Mouse (Mus musculus) midbrain, embryonic 11.5 days (tissue): ENCODE results near the gene Sclt1. TPM values are rescaled to one million over a fixed set of nuclear protein-coding genes. Genes with fewer than 3 reads are reported as not detected.
A peak's percentile ranks its signal among the peaks of the same experiment; 100 is the strongest.

Experiments
- ATAC-seq: fragments of 200-750 bp; cut with Nextera tagmentation; 2 replicates; pipeline ENCODE4 v1.8.0; 2017; ENCODE audit warnings: moderate TSS enrichment, moderate library complexity; ENCODE audit not compliant: low FRiP score
- DNase-seq: peaks from one replicate; pipeline ENCODE4 v3.0.0; 2015; ENCODE audit warnings: low spot score; ENCODE audit errors: missing footprints
- H3K27ac ChIP-seq: fragments of 300-500 bp; sonication (generic); 2 replicates; pipeline ENCODE4 v1.5.1; 2014; ENCODE audit warnings: low read depth, low read length
- H3K27me3 ChIP-seq: fragments of 300-500 bp; sonication (generic); 2 replicates; pipeline ENCODE4 v1.6.1; 2014; ENCODE audit warnings: mild to moderate bottlenecking, low read length, moderate library complexity, mixed read lengths; ENCODE audit not compliant: control insufficient read depth, insufficient read depth
- H3K36me3 ChIP-seq: fragments of 300-500 bp; sonication (generic); 2 replicates; pipeline ENCODE4 v1.6.1; 2014; ENCODE audit warnings: mild to moderate bottlenecking, low read length, moderate library complexity, mixed read lengths; ENCODE audit not compliant: control insufficient read depth, insufficient read depth
- H3K4me1 ChIP-seq: fragments of 300-500 bp; sonication (generic); 2 replicates; pipeline ENCODE4 v1.6.1; 2014; ENCODE audit warnings: low read length; ENCODE audit not compliant: control insufficient read depth, insufficient read depth
- H3K4me2 ChIP-seq: fragments of 300-500 bp; sonication (generic); 2 replicates; pipeline ENCODE4 v1.6.1; 2014; ENCODE audit warnings: mild to moderate bottlenecking, moderate library complexity
- H3K4me3 ChIP-seq: fragments of 300-500 bp; sonication (generic); 2 replicates; pipeline ENCODE4 v1.5.1; 2014; ENCODE audit warnings: low read depth, low read length
- H3K9ac ChIP-seq: fragments of 300-500 bp; sonication (generic); 2 replicates; pipeline ENCODE4 v1.6.1; 2014; ENCODE audit warnings: low read length
- H3K9me3 ChIP-seq: fragments of 300-500 bp; sonication (generic); 2 replicates; pipeline ENCODE4 v1.6.1; 2016; ENCODE audit warnings: low read length; ENCODE audit not compliant: control insufficient read depth
- WGBS: fragments of 180-500 bp; shearing (Covaris S2); extraction: QIAGEN DNeasy Blood & Tissue Kit; methylation state at CpG from one replicate; pipeline ENCODE4 v1.1.7; 2014; 5-methylcytosine and 5-hydroxymethylcytosine counted together
- polyA plus RNA-seq: library from polyadenylated mRNA; unstranded; fragments of >200 nt; fragmentation: Nextera tagmentation; extraction: Ambion mirVana; gene quantifications from 2 replicates; pipeline ENCODE4 v1.2.1, GENCODE M21; 2014

The Sclt1 gene
- polyA plus RNA-seq, 1 experiment from 2014 or later, result 23.8 TPM

DNA sequence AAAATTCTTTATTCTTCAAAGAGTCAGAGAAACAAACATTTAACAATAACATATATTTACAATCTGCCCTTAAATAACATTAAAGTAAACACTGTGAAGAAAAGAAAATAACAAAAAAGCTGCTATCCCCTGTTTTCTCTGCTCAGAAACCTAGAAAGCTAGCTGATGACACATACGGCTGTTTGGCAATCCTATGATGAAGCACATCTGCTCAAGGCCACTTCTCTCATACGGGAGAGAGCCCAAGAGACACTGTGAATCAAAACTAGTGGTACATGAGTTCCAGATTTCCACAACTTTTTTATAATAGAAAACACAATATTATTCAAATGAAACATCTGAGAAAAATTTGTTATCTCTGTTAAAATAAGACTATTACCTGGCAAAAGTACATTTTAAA, 55.9 kb downstream of the Sclt1 start:
- WGBS, result 84% methylated on average over 2 of the region's 2 CpGs
- ATAC-seq, result no peak

GRCm38 (mm10) chr3:41682084-41682483, 60.2 kb downstream of the Sclt1 start:
- DNase-seq (no peak), ATAC-seq (no peak)
- H3K4me1 ChIP-seq, result no peaks in the 10 kb centered on the region
- H3K4me3 ChIP-seq, result no peak overlapping the region
- H3K27ac ChIP-seq, result no peak overlapping the region
- WGBS, result 91% methylated on average over 4 of the region's 4 CpGs
- no peak overlapping the region for H3K9ac ChIP-seq
- no peaks in the 10 kb centered on the region for H3K9me3 ChIP-seq
- H3K36me3 ChIP-seq, result no peaks in the 10 kb centered on the region
- no peak overlapping the region for H3K4me2 ChIP-seq
- no peaks in the 10 kb centered on the region for H3K27me3 ChIP-seq

More for the DNA sequence above, 55.9 kb downstream of the Sclt1 start:
- no peak overlapping the region for H3K27ac ChIP-seq
- H3K36me3 ChIP-seq, result no peaks in the 10 kb centered on the region
- H3K4me3 ChIP-seq, result no peak overlapping the region
- H3K9ac ChIP-seq, result no peak overlapping the region
- no peak for DNase-seq
- no peaks in the 10 kb centered on the region for H3K9me3 ChIP-seq
- H3K4me1 ChIP-seq, result no peaks in the 10 kb centered on the region
- no peak overlapping the region for H3K4me2 ChIP-seq
- no peaks in the 10 kb centered on the region for H3K27me3 ChIP-seq

GRCm38 (mm10) chr3:41676648-41677047, 65.7 kb downstream of the Sclt1 start:
- no peak overlapping the region for H3K4me2 ChIP-seq
- no peaks in the 10 kb centered on the region for H3K36me3 ChIP-seq
- no peak for ATAC-seq
- H3K4me3 ChIP-seq, result no peak overlapping the region
- WGBS, result 90% methylated on average over 2 of the region's 2 CpGs
- H3K27ac ChIP-seq, result no peak overlapping the region
- no peaks in the 10 kb centered on the region for H3K27me3 ChIP-seq
- H3K9ac ChIP-seq, result no peak overlapping the region
- H3K4me1 ChIP-seq, result no peaks in the 10 kb centered on the region
- no peaks in the 10 kb centered on the region for H3K9me3 ChIP-seq
- DNase-seq, result no peak

GRCm38 (mm10) chr3:41674778-41675177, 67.5 kb downstream of the Sclt1 start:
- Histone ChIP-seq H3K9ac (no peak overlapping the region), H3K4me2 (no peak overlapping the region), H3K27ac (no peak overlapping the region), H3K36me3 (no peaks in the 10 kb centered on the region), H3K4me1 (no peaks in the 10 kb centered on the region), H3K27me3 (no peaks in the 10 kb centered on the region), H3K9me3 (no peaks in the 10 kb centered on the region), H3K4me3 (no peak overlapping the region)
- no peak for DNase-seq
- ATAC-seq, result no peak

DNA sequence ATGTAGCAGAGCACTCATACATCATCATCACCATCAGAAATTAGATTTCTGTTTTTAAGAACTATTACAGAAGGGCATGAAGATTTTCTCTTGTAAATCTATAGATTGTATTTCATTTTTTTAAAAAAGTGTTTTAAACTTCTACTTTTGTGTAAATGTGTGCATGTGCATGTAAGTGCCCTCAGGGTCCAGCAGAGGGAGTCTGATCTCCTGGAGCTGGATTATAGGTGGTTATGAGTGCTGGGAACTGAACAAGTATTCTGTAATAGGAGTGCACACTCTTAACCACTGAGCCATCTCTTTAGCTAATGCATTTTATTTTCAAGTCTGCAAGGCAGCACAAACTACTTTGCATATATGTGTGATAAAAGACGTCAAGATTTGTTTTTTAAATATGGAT, 86.7 kb downstream of the Sclt1 start:
- no peaks in the 10 kb centered on the region for H3K36me3 ChIP-seq
- no peaks in the 10 kb centered on the region for H3K4me1 ChIP-seq
- WGBS, result 91% methylated on average over 1 of the region's 1 CpGs
- H3K4me2 ChIP-seq, result no peak overlapping the region
- DNase-seq (no peak), ATAC-seq (no peak)
- no peaks in the 10 kb centered on the region for H3K9me3 ChIP-seq
- no peak overlapping the region for H3K9ac ChIP-seq
- H3K27me3 ChIP-seq, result no peaks in the 10 kb centered on the region
- H3K27ac ChIP-seq, result no peak overlapping the region
- no peak overlapping the region for H3K4me3 ChIP-seq

DNA sequence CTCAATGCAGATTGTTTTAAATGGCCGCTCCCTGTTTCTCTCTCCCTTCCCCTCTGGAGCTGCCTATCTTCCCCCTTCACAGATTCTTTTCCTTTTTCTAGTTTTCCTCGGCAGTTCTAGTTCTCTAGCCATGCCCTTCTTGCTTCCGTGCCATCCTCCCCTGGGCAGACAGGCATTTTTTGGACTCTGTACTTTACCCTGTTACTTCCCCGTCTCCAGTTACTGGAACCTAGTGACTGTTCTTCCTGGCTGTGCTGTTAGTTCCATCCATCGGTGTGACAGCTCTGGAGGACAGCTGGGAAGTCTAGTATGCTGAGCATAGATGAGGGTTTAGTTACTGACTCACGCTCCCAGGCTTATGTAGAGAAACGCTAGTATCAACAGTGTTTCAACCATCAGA, 121.3 kb downstream of the Sclt1 start:
- Histone ChIP-seq H3K4me2 (no peak overlapping the region), H3K9ac (no peak overlapping the region), H3K4me1 (no peaks in the 10 kb centered on the region), H3K9me3 (no peaks in the 10 kb centered on the region), H3K4me3 (no peak overlapping the region), H3K36me3 (no peaks in the 10 kb centered on the region), H3K27me3 (no peaks in the 10 kb centered on the region), H3K27ac (no peak overlapping the region)
- 91% methylated on average over 7 of the region's 7 CpGs for WGBS
- DNase-seq, result no peak
- ATAC-seq, result no peak

- H3K36me3 ChIP-seq, result peaks cover 4% of the 10 kb centered on the region
- H3K27ac ChIP-seq, result no peak overlapping the region
- no peak overlapping the region for H3K4me2 ChIP-seq
- H3K9me3 ChIP-seq, result no peaks in the 10 kb centered on the region
- 87% methylated on average over 3 of the region's 3 CpGs for WGBS
- H3K4me3 ChIP-seq, result no peak overlapping the region
- DNase-seq, result no peak
- no peak overlapping the region for H3K9ac ChIP-seq
- ATAC-seq, result no peak
- no peaks in the 10 kb centered on the region for H3K4me1 ChIP-seq
- no peaks in the 10 kb centered on the region for H3K27me3 ChIP-seq
Observed at GRCm38 (mm10) chr3:41618488-41618887, 123.8 kb downstream of the Sclt1 start.

GRCm38 (mm10) chr3:41618036-41618435, 124.3 kb downstream of the Sclt1 start:
- H3K4me2 ChIP-seq, result no peak overlapping the region
- H3K9ac ChIP-seq, result no peak overlapping the region
- peak; percentile 54 for DNase-seq
- H3K9me3 ChIP-seq, result no peaks in the 10 kb centered on the region
- H3K27ac ChIP-seq, result no peak overlapping the region
- H3K36me3 ChIP-seq, result peaks cover 4% of the 10 kb centered on the region
- no peaks in the 10 kb centered on the region for H3K4me1 ChIP-seq
- H3K4me3 ChIP-seq, result no peak overlapping the region
- ATAC-seq, result no peak
- 76% methylated on average over 3 of the region's 3 CpGs for WGBS
- no peaks in the 10 kb centered on the region for H3K27me3 ChIP-seq

DNA sequence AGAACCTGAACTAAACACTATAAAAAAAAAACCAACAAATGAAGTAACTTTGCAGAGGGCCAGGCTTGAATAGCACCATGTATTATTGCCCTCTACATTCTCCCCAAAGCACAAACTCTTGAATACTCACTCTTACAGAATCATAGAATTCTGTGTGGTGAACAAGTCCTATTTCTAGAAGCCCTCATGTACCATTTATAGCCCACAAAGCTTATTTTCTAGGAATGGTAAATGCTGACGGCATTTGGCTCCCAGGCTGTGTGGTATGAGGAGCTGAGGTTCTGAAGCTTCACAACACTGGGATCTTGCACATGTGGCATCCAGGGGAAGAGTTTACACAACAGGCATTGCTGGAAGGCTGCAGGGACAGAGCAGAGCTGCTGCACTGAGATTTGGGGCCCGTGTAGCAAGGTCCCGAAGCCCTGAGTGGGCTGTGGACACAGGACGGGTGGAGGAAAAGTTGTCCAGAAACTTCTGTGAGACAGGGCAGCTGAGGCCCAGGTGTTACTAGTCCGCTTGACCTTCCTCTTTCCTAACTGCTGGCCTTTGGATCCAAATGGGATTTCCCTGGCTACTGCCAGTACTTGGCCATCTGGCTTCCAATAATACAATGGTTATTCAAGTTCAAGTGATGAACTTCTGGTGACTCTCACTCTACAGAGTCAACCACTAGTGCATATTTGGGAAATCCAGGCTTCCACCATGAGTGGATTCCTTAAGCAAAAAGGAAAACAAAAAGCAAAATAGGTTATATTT, 127.9 kb downstream of the Sclt1 start:
- no peak overlapping the region for H3K4me3 ChIP-seq
- H3K27ac ChIP-seq, result no peak overlapping the region
- H3K9me3 ChIP-seq, result no peaks in the 10 kb centered on the region
- H3K36me3 ChIP-seq, result peaks cover 11% of the 10 kb centered on the region
- 94% methylated on average over 5 of the region's 5 CpGs for WGBS
- DNase-seq (peak; percentile 53), ATAC-seq (no peak)
- no peaks in the 10 kb centered on the region for H3K27me3 ChIP-seq
- H3K4me2 ChIP-seq, result no peak overlapping the region
- H3K9ac ChIP-seq, result no peak overlapping the region
- H3K4me1 ChIP-seq, result no peaks in the 10 kb centered on the region
